Mouse (Mus musculus): ENCODE measurements at regions not wholly inside any gene's neighbourhood (a gene's known extent, or its start where the extent isn't known, plus 50 kb on each side); places are given as distances from the start of the nearest gene placed in this dataset.

DNA sequence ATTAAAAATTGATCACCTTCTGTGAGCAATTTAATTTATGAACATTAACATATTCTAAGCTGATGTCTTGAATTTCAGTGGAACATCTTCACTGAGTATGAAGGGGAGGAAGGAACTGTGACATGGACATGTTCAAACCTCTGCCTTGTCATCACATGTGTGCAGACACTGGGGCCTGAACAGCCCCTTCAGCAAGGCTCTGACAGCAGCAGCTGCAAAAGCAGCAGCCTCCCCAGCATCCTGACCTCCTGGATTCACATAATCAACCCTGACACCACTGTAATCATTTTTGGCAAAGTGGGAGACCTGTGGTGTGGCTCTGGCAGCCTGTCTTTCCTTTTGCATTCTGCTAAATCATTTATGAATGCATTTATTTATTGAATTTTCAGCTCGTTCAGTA is 52.7 kb upstream of the Nbea start:
- 0 out of 2 replicates have a peak, but pooled peaks cover 2% of the 10 kb centered on the region for H3K9me3 ChIP-seq (replicated peaks)
- peaks cover 4% of the 10 kb centered on the region for H3K4me1 ChIP-seq (replicated peaks)
- H3K4me3 ChIP-seq = no peak overlapping the region
- WGBS = 81% methylated on average over 1 of the region's 1 CpGs
- no peaks in the 10 kb centered on the region for H3K27me3 ChIP-seq (replicated peaks)
- H3K36me3 ChIP-seq = no peaks in the 10 kb centered on the region
- H3K4me2 ChIP-seq = no peak overlapping the region
- ATAC-seq (ENCODE audit: insufficient number of reproducible peaks, low FRiP score) = no peak
- no peak overlapping the region for H3K9ac ChIP-seq
- 0 out of 2 replicates have a peak overlapping the region, but pooled peaks have one; percentile 47 for H3K27ac ChIP-seq (ENCODE audit: poor library complexity, severe bottlenecking)

Data from heart, embryonic 12.5 days (tissue).